Mouse (Mus musculus): ENCODE measurements around the gene Parp6. TPM values are rescaled to one million over a fixed set of nuclear protein-coding genes. Genes with fewer than 3 reads are reported as not detected.

The Parp6 gene
- 36.3 and 42.5 TPM in 2 replicates for polyA plus RNA-seq (2015; fragmentation: Nextera tagmentation; extraction: Ambion mirVana)

DNA sequence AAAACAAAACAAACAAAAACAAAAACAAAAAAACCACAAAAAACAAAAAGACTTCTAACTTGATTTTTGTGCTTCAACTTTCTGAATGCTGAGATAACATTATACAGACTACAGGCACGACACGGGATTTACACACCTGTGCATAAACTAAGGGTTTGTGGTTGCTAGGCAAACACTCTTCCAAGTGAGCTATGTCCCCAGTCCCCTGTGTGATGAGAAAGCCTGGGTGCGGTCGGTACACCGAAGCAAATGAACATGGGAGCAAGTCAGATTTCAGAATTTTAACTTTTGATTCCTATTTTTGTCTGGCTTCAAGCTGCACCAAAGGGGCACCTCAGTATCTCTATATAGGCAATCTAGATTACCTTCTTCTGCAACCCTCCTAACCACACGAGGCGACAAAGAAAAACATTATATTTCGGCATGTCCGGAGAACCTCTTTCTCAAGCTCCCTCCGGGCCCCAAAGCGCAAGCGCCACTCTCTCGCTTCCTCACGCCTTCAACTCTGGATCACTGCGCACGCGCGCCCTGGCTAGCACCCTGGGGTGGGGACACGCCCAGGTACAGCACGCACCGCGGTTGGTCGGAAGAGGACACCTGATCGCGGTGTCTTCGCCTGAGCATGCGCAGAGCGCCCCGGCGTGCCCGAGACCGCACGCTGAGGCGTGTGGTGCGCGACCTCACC is at the start of gene Parp6:
Gene Parp6 (plus strand): TSS at position 663 of the 685 bp plus-strand sequence.
- peak within 1 kb of the TSS; percentile 97 for H3K4me3 ChIP-seq
- no peaks in the 10 kb centered on the region for H3K9me3 ChIP-seq
- H3K4me1 ChIP-seq, result peaks cover 26% of the 10 kb centered on the region
- H3K27ac ChIP-seq, result peak within 1 kb of the TSS; percentile 91
- no peaks in the 10 kb centered on the region for H3K36me3 ChIP-seq
- no peaks in the 10 kb centered on the region for H3K27me3 ChIP-seq
- 1% methylated on average over 36 of the region's 36 CpGs for WGBS
- peak within 1 kb of the TSS; percentile 94 for H3K9ac ChIP-seq
- ATAC-seq (ENCODE audit: insufficient number of reproducible peaks, insufficient read depth, low FRiP score, low TSS enrichment, low read depth), result peak; percentile 99
- H3K4me2 ChIP-seq, result peak within 1 kb of the TSS; percentile 69

DNA sequence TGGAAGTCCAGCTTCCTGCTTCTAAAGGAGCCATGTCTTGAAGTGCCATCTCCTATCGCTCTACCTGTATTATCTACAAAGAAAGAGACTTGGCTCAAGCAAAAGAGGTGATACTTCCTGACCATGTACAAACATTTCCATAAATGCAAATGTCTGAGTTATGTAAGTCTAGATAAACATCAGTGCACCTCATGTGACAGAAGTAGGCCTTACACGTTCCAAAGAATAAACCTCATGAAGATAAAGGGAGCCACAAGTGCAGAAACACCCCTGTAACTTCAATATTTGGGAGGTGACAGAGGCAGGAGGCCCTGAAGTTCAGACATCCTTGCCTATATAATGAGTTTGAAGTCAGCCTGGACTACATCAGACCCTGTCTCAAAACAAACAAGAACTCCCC is 45.2 kb upstream of the Parp6 start:
- no peaks in the 10 kb centered on the region for H3K4me1 ChIP-seq
- H3K4me2 ChIP-seq, result no peak overlapping the region
- H3K27me3 ChIP-seq, result peaks cover 7% of the 10 kb centered on the region
- H3K27ac ChIP-seq, result no peak overlapping the region
- no peak overlapping the region for H3K9ac ChIP-seq
- WGBS, result 82% methylated on average over 2 of the region's 2 CpGs
- ATAC-seq (ENCODE audit: insufficient number of reproducible peaks, insufficient read depth, low FRiP score, low TSS enrichment, low read depth), result no peak
- H3K4me3 ChIP-seq, result no peak overlapping the region
- no peaks in the 10 kb centered on the region for H3K9me3 ChIP-seq
- H3K36me3 ChIP-seq, result no peaks in the 10 kb centered on the region

DNA sequence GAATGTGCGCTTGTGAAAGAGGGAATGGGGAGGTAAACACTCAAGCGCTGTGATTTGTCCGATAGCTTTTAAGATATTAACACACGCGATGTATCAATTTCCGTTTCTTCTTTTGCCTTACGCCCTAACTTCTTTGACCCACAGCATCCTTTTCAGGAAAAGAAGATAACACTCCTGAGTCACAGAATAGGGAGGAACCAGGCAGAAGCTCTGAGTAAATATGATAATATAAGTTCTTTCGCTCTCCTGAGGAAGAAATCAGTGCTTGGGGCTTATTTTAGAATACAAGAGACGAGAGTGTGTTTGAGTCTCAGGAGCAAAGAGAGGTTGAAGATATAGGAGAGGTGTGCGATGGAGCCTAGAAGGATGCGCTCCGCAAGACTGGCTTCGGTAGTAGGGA is 39.7 kb upstream of the Parp6 start:
- WGBS, result 13% methylated on average over 13 of the region's 13 CpGs
- peaks cover 12% of the 10 kb centered on the region for H3K4me1 ChIP-seq
- no peak for ATAC-seq (ENCODE audit: insufficient number of reproducible peaks, insufficient read depth, low FRiP score, low TSS enrichment, low read depth)
- peaks cover 38% of the 10 kb centered on the region for H3K27me3 ChIP-seq
- peak overlapping the region; percentile 48 for H3K4me3 ChIP-seq
- no peak overlapping the region for H3K27ac ChIP-seq
- H3K9ac ChIP-seq, result no peak overlapping the region
- H3K9me3 ChIP-seq, result no peaks in the 10 kb centered on the region
- no peaks in the 10 kb centered on the region for H3K36me3 ChIP-seq
- H3K4me2 ChIP-seq, result peak overlapping the region; percentile 73

DNA sequence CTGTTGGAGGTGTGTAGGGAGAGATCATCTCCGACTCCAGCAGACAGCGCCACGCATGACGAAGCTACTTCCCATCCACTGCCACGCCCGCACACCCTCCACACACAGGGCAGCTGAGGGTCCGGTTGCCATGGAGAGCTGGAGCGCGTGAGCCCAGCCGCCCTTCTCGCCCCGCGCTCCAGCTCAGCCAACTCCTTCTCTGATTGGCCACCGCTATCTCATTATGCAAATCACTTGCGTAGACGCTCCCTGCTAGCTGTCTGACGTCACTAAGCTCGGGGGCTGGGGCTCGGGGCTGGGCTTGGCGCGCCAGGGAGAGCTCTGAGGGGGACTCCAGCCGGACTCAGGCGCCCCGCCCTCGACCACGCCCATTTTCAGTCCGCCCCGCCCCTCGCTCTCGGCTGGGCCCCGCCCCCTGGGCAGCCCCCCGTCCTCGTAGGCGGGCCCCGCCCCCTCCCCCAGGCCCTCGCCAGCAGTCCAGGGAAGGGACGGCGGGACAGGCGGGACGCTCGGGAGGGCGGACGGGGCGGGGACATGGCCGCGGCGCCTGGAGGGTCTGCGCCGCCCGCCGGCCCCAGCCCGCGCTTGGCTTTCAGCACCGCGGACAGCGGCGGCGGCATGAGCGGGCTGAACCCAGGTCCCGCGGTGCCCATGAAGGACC is 39.1 kb upstream of the Parp6 start, which contains the start of gene Celf6:
Gene Celf6 (plus strand): TSS at position 74 of the 661 bp plus-strand sequence.
- H3K36me3 ChIP-seq, result no peaks in the 10 kb centered on the region
- no peak within 1 kb of the TSS for H3K27ac ChIP-seq
- no peaks in the 10 kb centered on the region for H3K9me3 ChIP-seq
- H3K4me3 ChIP-seq, result peak within 1 kb of the TSS; percentile 48
- H3K9ac ChIP-seq, result no peak within 1 kb of the TSS
- WGBS, result under 1% methylated on average over 48 of the region's 61 CpGs
- H3K4me1 ChIP-seq, result peaks cover 12% of the 10 kb centered on the region
- H3K27me3 ChIP-seq, result peaks cover 38% of the 10 kb centered on the region
- ATAC-seq (ENCODE audit: insufficient number of reproducible peaks, insufficient read depth, low FRiP score, low TSS enrichment, low read depth), result peak; percentile 97
- peak within 1 kb of the TSS; percentile 73 for H3K4me2 ChIP-seq

DNA sequence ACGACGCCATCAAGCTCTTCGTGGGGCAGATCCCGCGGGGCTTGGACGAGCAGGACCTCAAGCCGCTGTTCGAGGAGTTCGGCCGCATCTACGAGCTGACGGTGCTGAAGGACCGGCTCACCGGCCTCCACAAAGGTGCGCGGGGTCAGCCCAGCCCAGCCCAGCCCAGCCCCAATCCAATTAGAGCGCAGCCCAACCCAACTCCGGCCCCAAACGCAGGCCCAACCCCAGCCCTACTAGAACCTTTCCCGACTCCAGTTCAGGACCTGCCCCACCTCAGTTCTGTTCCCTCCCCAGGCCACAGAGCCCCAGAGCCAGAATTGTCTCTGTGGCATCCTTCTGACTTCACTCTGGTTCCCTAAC is 38.6 kb upstream of the Parp6 start:
- Histone ChIP-seq H3K4me3 (peak overlapping the region; percentile 48), H3K36me3 (no peaks in the 10 kb centered on the region), H3K9ac (no peak overlapping the region), H3K27ac (no peak overlapping the region), H3K4me1 (peaks cover 12% of the 10 kb centered on the region), H3K27me3 (peaks cover 38% of the 10 kb centered on the region), H3K9me3 (no peaks in the 10 kb centered on the region), H3K4me2 (peak overlapping the region; percentile 73)
- WGBS, result under 1% methylated on average over 20 of the region's 20 CpGs
- peak; percentile 16 for ATAC-seq (ENCODE audit: insufficient number of reproducible peaks, insufficient read depth, low FRiP score, low TSS enrichment, low read depth)

DNA sequence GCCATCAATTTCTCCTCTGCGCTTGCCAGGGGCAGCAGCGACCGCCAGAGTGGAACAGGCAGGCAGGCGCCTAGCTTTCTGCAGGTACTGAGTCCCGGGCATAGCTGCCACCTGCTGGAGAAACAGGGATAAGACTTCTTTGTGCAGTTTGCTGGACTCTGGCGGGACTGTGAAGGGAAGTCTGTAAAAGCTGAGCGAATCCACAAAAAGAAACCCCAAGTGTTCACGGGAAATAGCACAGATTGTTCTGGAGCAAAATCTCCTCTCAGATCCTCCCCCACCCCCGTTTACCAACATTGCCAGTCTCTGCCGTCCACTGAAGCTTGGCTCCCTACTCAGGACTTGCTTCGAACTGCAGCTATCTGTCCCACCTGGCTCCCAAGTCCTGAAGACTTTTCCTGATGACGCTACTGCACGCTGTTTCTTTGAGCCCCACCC is 32.2 kb upstream of the Parp6 start:
- Histone ChIP-seq H3K36me3 (no peaks in the 10 kb centered on the region), H3K4me3 (peak overlapping the region; percentile 35), H3K27me3 (peaks cover 26% of the 10 kb centered on the region), H3K4me2 (peak overlapping the region; percentile 63), H3K9me3 (no peaks in the 10 kb centered on the region), H3K27ac (no peak overlapping the region), H3K4me1 (peaks cover 9% of the 10 kb centered on the region), H3K9ac (peak overlapping the region; percentile 66)
- ATAC-seq (ENCODE audit: insufficient number of reproducible peaks, insufficient read depth, low FRiP score, low TSS enrichment, low read depth), result no peak
- WGBS, result 5% methylated on average over 13 of the region's 13 CpGs

DNA sequence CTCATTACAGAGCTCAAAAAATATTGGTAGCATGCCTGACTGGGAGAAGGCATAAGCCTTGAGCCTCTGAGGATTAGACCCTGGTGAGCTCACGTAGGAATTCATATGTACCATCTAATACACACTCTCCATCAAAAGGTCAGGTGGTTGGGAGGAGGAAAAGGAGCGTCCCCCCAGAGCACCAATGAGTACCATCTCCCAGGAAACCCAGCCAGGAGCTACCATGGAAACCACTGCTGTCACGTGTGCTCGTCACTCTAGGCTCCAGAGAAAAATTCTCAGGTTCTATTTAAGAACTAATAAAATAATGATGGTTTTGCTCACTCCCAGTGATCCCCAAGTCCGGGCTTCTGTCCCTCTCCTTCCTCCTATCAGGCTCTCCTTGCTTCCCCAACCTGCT is 28.8 kb upstream of the Parp6 start:
- WGBS, result 61% methylated on average over 5 of the region's 5 CpGs
- Histone ChIP-seq H3K9me3 (no peaks in the 10 kb centered on the region), H3K27me3 (peaks cover 16% of the 10 kb centered on the region), H3K4me2 (no peak overlapping the region), H3K4me3 (no peak overlapping the region), H3K9ac (no peak overlapping the region), H3K4me1 (peaks cover 9% of the 10 kb centered on the region), H3K27ac (no peak overlapping the region), H3K36me3 (no peaks in the 10 kb centered on the region)
- ATAC-seq (ENCODE audit: insufficient number of reproducible peaks, insufficient read depth, low FRiP score, low TSS enrichment, low read depth), result no peak

DNA sequence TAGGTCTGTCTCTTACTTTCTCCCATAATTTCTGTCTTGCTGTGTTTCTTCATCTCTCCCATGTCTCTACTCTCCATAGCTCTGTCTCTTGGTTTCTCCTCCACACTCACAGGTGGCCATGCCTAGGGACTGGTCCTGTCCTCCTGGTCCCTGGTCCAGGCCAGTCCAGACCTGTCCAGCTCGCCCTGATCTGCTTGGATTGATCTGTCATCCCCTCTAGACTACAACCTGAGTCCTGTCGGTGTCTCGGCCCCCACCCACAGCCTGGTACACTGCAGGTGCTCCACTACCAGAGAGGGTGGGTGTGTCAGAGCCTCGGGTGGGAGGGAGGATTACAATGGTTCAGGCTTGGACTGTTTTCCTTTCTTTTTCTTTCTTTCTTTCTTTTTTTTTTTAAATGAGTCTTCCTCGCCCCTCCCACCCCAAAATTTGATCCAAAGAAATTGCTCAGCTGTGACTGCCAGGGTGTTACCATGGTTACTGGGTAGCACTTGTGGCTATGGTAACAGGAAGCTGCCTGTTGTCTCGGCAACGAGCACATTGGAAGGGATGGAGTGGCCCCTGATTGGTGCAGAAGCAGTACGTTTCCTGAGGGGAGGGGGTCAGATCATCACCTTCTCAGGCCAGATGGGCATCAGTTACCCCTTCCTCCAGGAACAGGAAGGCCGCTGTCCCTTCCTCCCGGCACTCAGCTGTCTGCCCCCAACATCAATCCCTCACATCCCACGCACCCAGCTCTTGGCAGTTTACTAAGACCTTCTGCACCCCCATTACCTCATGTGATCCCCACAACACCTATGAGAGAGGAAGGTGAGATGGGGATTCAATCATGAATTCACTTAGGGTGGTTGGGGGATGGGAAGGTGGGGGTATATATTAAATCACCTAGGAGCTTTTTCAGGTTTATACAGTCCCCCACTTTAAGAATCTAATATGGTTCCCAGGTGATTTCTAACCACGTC is 28.1 kb upstream of the Parp6 start:
- Histone ChIP-seq H3K4me3 (no peak overlapping the region), H3K9me3 (no peaks in the 10 kb centered on the region), H3K4me2 (no peak overlapping the region), H3K4me1 (peaks cover 9% of the 10 kb centered on the region), H3K36me3 (no peaks in the 10 kb centered on the region), H3K27ac (no peak overlapping the region), H3K9ac (no peak overlapping the region), H3K27me3 (peaks cover 16% of the 10 kb centered on the region)
- 35% methylated on average over 12 of the region's 12 CpGs for WGBS
- no peak for ATAC-seq (ENCODE audit: insufficient number of reproducible peaks, insufficient read depth, low FRiP score, low TSS enrichment, low read depth)

DNA sequence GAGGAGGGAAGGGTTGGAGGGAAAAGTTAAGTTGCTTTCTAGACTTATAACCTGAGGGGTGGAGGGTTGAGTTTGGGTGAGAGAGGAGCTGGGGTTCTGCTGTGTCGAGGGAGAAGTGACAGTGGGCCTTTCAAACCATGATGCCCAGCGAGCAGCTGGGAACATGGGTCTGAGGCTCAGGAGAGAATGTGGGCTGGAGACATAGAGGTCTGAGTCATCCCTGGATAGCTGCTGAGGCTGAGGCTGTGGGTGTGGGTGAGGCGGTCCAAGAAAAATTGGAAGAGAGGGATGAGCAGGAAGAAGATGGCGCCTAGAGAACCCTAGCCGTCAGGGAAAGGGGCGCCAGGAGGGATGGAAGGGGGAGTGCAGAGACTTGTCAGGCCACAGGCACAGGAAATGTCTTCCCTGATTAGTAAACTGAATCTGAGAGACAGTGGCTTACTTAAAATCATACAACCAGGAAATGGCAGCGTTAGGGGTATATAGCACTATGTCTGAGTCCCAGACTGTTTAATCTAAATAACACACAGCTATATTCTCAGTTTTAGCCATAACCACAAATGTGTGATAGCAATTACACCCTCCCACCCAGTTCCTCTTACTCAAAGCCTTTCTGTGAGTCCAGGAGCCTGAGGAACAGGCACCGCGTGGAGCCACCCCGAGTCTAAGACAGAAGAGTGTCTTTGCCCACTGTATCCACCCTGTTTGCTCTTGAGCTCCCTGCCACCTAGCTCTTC is 27.2 kb upstream of the Parp6 start:
- H3K27ac ChIP-seq, result no peak overlapping the region
- peaks cover 6% of the 10 kb centered on the region for H3K4me1 ChIP-seq
- 77% methylated on average over 10 of the region's 10 CpGs for WGBS
- H3K36me3 ChIP-seq, result no peaks in the 10 kb centered on the region
- no peaks in the 10 kb centered on the region for H3K9me3 ChIP-seq
- no peak overlapping the region for H3K9ac ChIP-seq
- no peak overlapping the region for H3K4me3 ChIP-seq
- peaks cover 12% of the 10 kb centered on the region for H3K27me3 ChIP-seq
- no peak overlapping the region for H3K4me2 ChIP-seq
- no peak for ATAC-seq (ENCODE audit: insufficient number of reproducible peaks, insufficient read depth, low FRiP score, low TSS enrichment, low read depth)

DNA sequence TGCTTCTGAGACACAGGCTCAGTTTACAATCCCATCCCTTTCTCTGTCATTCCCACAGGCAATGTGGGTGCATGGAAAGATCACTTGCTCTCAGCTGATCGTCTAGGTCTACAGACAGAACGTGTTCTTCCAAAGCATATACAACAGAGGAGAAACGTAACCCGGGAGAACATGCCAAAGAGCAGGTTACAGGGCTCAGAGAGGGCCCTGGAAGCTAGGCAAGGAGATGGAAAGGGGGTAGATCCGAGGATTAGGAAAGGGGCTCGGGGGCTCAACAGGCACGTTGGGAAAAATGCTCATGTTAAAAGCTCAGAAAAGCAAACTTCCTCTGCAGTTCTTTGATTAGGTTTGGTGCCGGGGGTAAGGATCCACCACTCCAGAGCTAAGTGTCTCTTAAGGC is 15.4 kb upstream of the Parp6 start:
- no peak overlapping the region for H3K4me3 ChIP-seq
- no peak overlapping the region for H3K9ac ChIP-seq
- no peak for ATAC-seq (ENCODE audit: insufficient number of reproducible peaks, insufficient read depth, low FRiP score, low TSS enrichment, low read depth)
- H3K9me3 ChIP-seq, result no peaks in the 10 kb centered on the region
- no peaks in the 10 kb centered on the region for H3K36me3 ChIP-seq
- no peak overlapping the region for H3K27ac ChIP-seq
- H3K4me2 ChIP-seq, result no peak overlapping the region
- H3K27me3 ChIP-seq, result peaks cover 31% of the 10 kb centered on the region
- H3K4me1 ChIP-seq, result no peaks in the 10 kb centered on the region
- 72% methylated on average over 8 of the region's 8 CpGs for WGBS

DNA sequence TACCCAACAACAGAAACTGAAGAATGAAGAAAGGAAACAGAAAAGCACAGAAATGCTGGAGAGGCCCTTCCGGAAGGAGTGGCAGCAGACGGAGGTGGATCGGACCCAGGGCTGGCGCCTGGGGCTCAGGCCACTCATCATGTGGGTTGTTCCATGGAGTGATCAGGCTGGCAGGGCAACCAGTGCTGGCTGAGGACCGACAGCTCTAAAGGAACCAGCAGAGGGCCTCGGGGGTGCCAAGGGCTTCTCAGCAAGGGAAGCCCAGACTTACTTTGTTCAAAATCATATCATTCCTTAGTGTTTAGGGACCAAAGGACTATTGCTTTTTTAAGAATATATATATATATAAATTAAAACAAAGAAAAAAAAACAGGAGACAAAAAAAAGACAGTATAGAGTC is 11.1 kb upstream of the Parp6 start:
- ATAC-seq (ENCODE audit: insufficient number of reproducible peaks, insufficient read depth, low FRiP score, low TSS enrichment, low read depth), result no peak
- no peak overlapping the region for H3K9ac ChIP-seq
- 58% methylated on average over 6 of the region's 6 CpGs for whole genome bisulfite sequencing
- H3K9me3 ChIP-seq, result no peaks in the 10 kb centered on the region
- peaks cover 25% of the 10 kb centered on the region for H3K27me3 ChIP-seq
- H3K4me1 ChIP-seq, result peaks cover 5% of the 10 kb centered on the region; the same call in 1 of the 2 replicates
- H3K4me3 ChIP-seq, result no peak overlapping the region
- H3K27ac ChIP-seq, result no peak overlapping the region
- H3K4me2 ChIP-seq, result no peak overlapping the region
- H3K36me3 ChIP-seq, result no peaks in the 10 kb centered on the region

Measured in embryonic facial prominence, embryonic 13.5 days (tissue).